Mouse (Mus musculus) cerebellum, adult (tissue): ENCODE results near the gene Myo9a.
A peak's percentile ranks its signal among the peaks of the same experiment; 100 is the strongest.
"Not testable (repeated sequence)": the region's sequence is repeated elsewhere in the genome, so short reads cannot be mapped to it uniquely, and the experiment has no call there.

Source experiments
- ATAC-seq: cut with Nextera tagmentation; 2 replicates; pipeline ENCODE4 v1.9.2; 2017; ENCODE audit warnings: mild to moderate bottlenecking, moderate library complexity, mixed read lengths; ENCODE audit not compliant: insufficient number of reproducible peaks, low FRiP score, low TSS enrichment

Myo9a gene

DNA sequence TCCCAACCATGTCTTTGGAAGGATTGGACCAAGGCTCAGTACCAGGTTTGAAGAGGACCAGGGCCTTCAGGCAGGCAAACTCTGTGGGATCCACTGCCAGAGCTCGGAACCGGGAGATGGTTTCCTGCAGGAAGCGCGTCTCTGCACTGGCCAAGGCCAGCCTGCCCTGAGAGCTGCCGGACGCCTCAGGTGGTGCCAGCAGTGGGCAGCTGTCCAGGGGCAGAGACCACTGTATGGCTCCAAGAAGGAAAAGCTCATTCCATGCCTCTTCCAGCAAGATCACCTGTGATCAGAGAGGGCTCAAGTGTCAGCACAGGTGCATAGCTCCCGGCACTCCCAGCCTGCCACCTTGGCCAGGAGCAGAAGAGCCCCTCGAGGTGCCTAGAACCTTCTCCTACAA, 196.6 kb downstream of the Myo9a start:
- no peak for ATAC-seq

DNA sequence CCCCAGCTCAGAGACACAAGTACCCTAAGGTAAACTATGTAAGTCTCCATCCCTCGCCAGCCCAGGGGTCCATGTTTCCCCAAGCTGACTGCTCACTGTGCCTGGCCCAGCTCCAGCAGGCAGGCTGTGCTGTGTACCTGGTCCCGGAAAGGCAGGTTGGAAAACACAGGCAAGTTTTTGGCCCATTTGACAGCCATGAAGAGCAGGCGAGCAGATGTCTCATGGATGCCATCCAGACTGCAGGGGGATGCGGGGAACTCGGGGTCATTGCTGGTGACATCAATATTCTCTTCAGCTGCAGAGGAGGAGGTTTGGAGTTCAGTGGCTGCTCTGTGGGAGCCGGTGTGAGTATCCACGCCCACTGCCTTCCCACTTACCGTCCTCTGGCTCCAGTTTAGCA, 197.5 kb downstream of the Myo9a start:
- ATAC-seq, result no peak

- no peak for ATAC-seq
Measured at GRCm38 (mm10) chr9:59948691-59949250, 198.1 kb downstream of the Myo9a start.

DNA sequence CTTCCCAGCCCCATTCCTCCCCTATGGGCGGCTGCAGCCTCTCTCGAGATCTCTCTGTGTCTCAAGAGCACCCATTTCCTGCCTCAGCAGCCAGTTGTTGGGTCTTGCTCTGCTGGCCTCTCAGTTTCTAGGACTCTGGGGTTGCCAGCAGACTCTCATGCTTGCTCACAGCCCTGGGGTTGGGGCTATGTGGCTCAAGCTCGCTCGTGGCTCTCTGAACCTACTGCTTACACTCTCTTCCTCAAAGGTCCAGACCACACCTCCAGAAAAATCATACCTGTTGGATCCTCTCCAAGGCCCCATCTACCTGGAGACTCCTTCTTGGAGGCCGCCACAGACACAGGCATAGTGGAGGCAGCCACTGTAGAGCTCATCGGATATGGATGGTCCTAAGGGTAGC, 198.8 kb downstream of the Myo9a start:
- no peak for ATAC-seq

- no peak for ATAC-seq
Measured at GRCm38 (mm10) chr9:59949981-59950380, 199.3 kb downstream of the Myo9a start.

DNA sequence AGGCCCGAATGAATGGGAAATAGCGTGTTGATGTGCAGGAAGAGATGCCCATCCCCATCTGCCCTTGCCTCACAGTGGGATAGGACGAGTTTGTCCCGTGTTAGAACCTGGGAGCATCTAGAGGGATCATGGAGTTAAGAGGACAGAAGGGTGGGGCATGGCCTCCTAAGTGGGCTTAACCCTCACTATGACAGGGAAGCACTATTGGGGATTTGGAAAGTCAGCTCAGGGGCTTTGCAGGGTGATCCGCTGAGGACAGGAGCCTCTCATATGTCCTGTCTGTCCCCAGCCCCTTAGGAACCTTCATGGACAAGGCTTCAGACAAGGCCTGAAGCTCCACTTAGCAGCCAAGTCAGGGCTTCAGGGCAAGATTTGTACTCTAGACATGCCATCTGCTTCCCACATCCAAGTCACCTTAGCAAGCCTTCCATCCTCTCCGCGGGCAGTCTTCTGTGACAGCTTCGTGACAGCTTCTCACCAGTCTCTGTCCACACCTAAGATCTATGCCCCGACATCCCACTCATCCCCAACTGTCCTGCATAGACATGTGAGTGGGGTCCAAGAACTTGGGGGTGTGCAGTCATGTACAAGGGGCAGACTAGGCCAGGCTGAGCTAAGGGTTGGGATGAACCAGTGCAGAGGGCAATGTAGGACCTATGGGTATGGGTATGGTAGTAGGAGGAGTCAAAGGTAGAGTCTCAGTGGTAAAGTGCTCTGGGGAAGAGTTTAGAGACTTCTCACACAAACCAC, 200.5 kb downstream of the Myo9a start:
- no peak for ATAC-seq

DNA sequence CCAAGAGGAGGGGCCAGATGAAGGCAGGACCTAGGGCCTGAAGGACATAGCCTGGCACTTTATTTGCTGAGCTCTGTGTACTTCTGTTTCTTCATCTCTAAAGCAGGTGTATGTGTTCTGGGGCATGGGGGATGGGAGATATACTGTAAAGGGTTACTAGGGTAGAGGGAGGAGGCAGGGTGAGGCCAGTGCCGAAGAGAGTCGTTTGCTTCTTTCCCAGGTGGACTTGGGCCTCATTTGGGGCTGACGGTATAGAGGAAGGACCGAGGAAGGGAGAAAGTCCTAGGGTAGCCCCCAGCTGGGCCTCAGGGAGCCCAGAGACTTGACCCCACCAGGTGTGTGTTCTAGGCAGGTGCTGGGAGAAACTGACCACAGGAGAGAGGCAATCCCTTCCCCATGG, 201.2 kb downstream of the Myo9a start:
- no peak for ATAC-seq

DNA sequence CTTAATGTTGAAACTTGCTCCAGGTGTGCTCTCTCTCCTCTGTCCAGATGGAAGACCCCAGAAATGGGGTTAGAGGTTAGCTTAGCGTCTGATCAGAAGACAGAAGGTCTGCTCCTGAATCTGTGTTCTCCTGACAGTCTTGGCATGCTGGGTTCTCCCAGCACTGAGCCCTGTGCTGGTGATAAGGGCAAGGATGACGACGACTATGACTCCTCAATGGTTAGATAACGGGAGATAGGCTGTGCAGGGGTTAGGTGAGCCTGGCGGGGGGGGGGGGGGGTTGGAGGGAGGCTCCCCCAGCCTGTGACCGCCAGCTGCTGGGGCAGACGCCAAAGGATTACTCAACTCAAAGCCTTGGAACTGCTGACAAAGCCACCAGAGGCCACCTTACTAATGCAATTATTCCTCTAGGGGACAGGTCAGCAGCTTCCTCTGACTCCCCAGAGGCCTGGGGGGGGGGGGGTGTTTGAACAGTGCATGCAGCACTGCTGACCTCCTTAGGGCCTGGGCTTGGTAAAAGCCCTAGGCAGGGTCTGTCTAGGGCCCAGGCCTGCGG, 201.9 kb downstream of the Myo9a start:
- no peak for ATAC-seq

GRCm38 (mm10) chr9:59953556-59953955, 202.9 kb downstream of the Myo9a start:
- no peak for ATAC-seq

DNA sequence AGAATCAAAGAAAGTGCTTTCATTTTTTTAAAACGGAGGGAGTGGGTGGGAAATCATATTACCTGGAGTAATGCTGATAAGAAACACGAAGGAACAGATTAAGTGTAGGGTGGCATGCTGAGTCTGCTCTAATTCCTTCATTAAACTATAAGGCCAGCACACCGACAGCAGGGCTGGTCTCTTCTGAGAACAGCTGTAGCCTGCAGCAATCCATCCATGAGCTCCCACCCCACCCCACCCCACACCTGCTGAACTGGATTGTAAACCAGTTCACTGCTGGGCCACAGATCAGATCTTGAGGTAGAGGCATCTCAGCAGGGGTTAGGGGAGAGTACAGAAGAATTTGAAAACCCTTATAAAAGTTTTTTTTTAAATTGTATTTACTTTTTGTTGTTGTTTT, 204.5 kb downstream of the Myo9a start:
- no peak for ATAC-seq

GRCm38 (mm10) chr9:59955692-59956091, 205.0 kb downstream of the Myo9a start:
- ATAC-seq, result no peak

GRCm38 (mm10) chr9:59956496-59956895, 205.8 kb downstream of the Myo9a start:
- no peak for ATAC-seq

DNA sequence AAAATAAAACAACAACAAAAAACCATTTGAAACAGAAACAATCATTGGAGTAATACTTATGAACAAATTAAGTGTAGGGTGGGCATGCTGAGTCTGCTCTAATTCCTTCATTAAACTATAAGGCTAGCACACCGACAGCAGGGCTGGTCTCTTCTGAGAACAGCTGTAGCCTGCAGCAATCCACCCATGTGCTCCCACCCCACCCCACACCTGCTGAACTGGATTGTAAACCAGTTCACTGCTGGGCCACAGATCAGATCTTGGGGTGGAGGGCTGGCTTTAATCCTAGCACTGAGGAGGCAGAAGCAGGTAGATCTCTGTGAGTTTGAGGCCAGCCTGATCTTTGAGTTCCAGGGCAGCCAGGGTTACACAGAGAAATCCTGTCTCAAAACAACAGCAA, 207.4 kb downstream of the Myo9a start:
- not testable (repeated sequence) for ATAC-seq

GRCm38 (mm10) chr9:59959276-59959675, 208.6 kb downstream of the Myo9a start:
- peak; percentile 52; the same call in 1 of the 2 replicates for ATAC-seq

GRCm38 (mm10) chr9:59960559-59960958, 209.9 kb downstream of the Myo9a start, which contains the start of gene Nr2e3:
TSS of gene Nr2e3 (minus strand) at chr9:59960659.
- ATAC-seq, result no peak

DNA sequence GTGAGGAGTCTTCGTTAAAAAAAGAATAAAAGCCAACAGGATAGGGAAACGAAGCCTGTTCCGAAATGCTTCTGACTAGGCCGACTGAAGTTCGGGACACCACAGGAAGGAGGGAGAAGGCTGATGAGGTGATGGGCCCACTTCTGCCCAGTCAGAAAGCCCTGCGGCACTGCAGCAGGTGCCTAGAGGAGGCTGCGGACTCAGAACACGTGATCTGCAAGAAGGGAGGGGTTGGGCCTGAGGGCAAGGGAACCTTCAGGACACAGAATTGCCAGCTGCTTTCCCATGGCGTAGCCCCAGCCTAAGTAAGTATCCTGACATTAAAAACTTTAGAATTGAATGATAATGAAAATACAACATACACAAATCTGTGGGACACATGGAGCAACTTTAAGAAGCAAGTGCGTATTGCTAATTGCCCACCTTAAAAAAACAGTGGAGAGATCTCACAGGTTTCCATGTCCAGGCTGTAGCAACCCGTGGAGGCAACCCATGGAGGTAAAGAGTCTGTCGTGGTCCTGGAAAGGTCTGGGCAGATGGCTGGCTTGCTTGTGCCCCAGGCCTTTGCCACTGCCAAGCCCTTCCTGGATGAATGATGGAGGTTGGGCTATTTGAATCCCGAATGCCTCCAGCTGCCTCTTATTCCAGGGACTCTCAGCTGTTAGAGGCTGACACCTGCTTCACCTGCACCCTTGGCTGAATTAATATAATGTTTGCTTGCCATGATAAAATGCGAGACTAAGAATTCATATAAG, 210.7 kb downstream of the Myo9a start:
- no peak for ATAC-seq

GRCm38 (mm10) chr9:59964367-59964766, 213.7 kb downstream of the Myo9a start:
- ATAC-seq, result no peak

GRCm38 (mm10) chr9:59965046-59965445, 214.3 kb downstream of the Myo9a start:
- no peak for ATAC-seq

GRCm38 (mm10) chr9:59969383-59969782, 218.7 kb downstream of the Myo9a start:
- ATAC-seq, result peak; percentile 76; the same call in 1 of the 2 replicates

GRCm38 (mm10) chr9:59971263-59971662, 220.6 kb downstream of the Myo9a start:
- no peak for ATAC-seq
